Mouse (Mus musculus) ES-E14 (cell line): ENCODE measurements around the gene Tshz2. TPM values are rescaled to one million over a fixed set of nuclear protein-coding genes. Genes with fewer than 3 reads are reported as not detected.

Source experiments
- DNase-seq: peaks from one replicate; pipeline ENCODE4 v3.0.0-alpha.2; 2013; ENCODE audit warnings: low read depth, low spot score
- H3K27ac ChIP-seq: 2 replicates; pipeline ENCODE4 v1.5.1; 2012; ENCODE audit warnings: low read depth, mild to moderate bottlenecking, low read length, moderate library complexity, mixed read lengths; ENCODE audit not compliant: poor library complexity, insufficient read depth, severe bottlenecking
- H3K36me3 ChIP-seq: 2 replicates; pipeline ENCODE4 v1.6.1; 2012; ENCODE audit warnings: mild to moderate bottlenecking, low read length, moderate library complexity, mixed read lengths; ENCODE audit not compliant: control insufficient read depth, poor library complexity, insufficient read depth, severe bottlenecking
- H3K4me1 ChIP-seq, 2 experiments: fragments of 150-350 bp in 1 of 2; sonication (generic) in 1 of 2; 2 replicates each; pipeline ENCODE4 v1.6.1; 2012; ENCODE audit warnings: low read length in 2 of 2, mild to moderate bottlenecking in 1 of 2, mixed read lengths in 1 of 2; ENCODE audit not compliant: control insufficient read depth in 2 of 2, insufficient read depth in 2 of 2, poor library complexity in 1 of 2
- H3K4me3 ChIP-seq, 2 experiments: fragments of 150-350 bp in 1 of 2; sonication (generic) in 1 of 2; 2 replicates each; pipeline ENCODE4 v1.5.1; 2012; ENCODE audit warnings: low read length in 2 of 2, low read depth in 1 of 2, mild to moderate bottlenecking in 1 of 2, mixed read lengths in 1 of 2; ENCODE audit not compliant: insufficient read depth in 1 of 2, poor library complexity in 1 of 2, severe bottlenecking in 1 of 2
- H3K9ac ChIP-seq: 2 replicates; pipeline ENCODE4 v1.6.1; 2012; ENCODE audit warnings: low read depth, mild to moderate bottlenecking, low read length, mixed read lengths; ENCODE audit not compliant: poor library complexity, insufficient read depth, severe bottlenecking
- H3K9me3 ChIP-seq: fragments of 150-350 bp; sonication (generic); 2 replicates; pipeline ENCODE4 v1.6.1; 2012; ENCODE audit warnings: low read depth, mild to moderate bottlenecking, low read length; ENCODE audit not compliant: control insufficient read depth, insufficient read depth
- CHD2 ChIP-seq: IDR thresholded peaks from 2 replicates; pipeline ENCODE4 v1.6.1; 2014; ENCODE audit warnings: mild to moderate bottlenecking, low read depth, low read length, inconsistent platforms
- HCFC1 ChIP-seq: IDR thresholded peaks from 2 replicates; pipeline ENCODE4 v1.6.1; 2012; ENCODE audit warnings: low read length, inconsistent platforms, borderline replicate concordance; ENCODE audit not compliant: insufficient read depth
- MAFK ChIP-seq: IDR thresholded peaks from 2 replicates; pipeline ENCODE4 v1.6.1; 2014; ENCODE audit warnings: mild to moderate bottlenecking, low read depth, low read length, inconsistent platforms; ENCODE audit not compliant: insufficient read depth
- ZC3H11A ChIP-seq: IDR thresholded peaks from 2 replicates; pipeline ENCODE4 v1.6.1; 2012; ENCODE audit warnings: low read depth, mild to moderate bottlenecking, inconsistent platforms, low read length, borderline replicate concordance
- ZNF384 ChIP-seq: IDR thresholded peaks from 2 replicates; pipeline ENCODE4 v1.6.1; 2012; ENCODE audit warnings: low read depth, low read length, inconsistent platforms
- in situ Hi-C, 2 experiments: fragments of 600-800 bp; cut with MboI; formaldehyde crosslinking; loops; one replicate each; pipeline ENCODE4 v1.15.1; 2025; ENCODE audit warnings: low sequenced_read_pairs in 2 of 2, inconsistent platforms in 1 of 2; ENCODE audit not compliant: unreplicated experiment in 2 of 2
- total RNA-seq: library from RNA; depleted of rRNA; stranded (reverse); fragments of 300-350 nt; gene quantifications from 2 replicates; pipeline ENCODE4 v1.2.3, GENCODE M21; 2012

Gene Tshz2
- total RNA-seq, 1 experiment: 0.27 TPM

- in situ Hi-C loops: no loop called here
Measured at GRCm38 (mm10) chr2:169838521-169838920, 205.7 kb downstream of the Tshz2 start.

GRCm38 (mm10) chr2:169841442-169841841, 208.6 kb downstream of the Tshz2 start:
- no peak for TF ChIP-seq ZC3H11A
- TF ChIP-seq CHD2: no peak
- TF ChIP-seq ZNF384: no peak
- no peak for TF ChIP-seq HCFC1
- no peak for TF ChIP-seq MAFK
- Histone ChIP-seq H3K4me1 (no peaks in the 10 kb centered on the region), H3K9ac (no peak overlapping the region), H3K36me3 (no peaks in the 10 kb centered on the region), H3K9me3 (no peaks in the 10 kb centered on the region), H3K4me3 (no peak overlapping the region), H3K27ac (no peak overlapping the region)
- in situ Hi-C loops: no loop called here
- no peak for DNase-seq

More at GRCm38 (mm10) chr2:169838521-169838920, 205.7 kb downstream of the Tshz2 start:
- Histone ChIP-seq H3K9me3 (no peaks in the 10 kb centered on the region), H3K4me1 (no peaks in the 10 kb centered on the region), H3K27ac (no peak overlapping the region), H3K36me3 (no peaks in the 10 kb centered on the region), H3K4me3 (peak overlapping the region in 1 of 2 experiments; percentile 1; a peak in 1 of 4 replicates), H3K9ac (no peak overlapping the region)
- TF ChIP-seq MAFK (no peak), ZNF384 (no peak), HCFC1 (no peak), ZC3H11A (no peak), CHD2 (no peak)
- no peak for DNase-seq

GRCm38 (mm10) chr2:169842494-169842893, 209.7 kb downstream of the Tshz2 start:
- in situ Hi-C loops: no loop called here
- no peak overlapping the region for H3K27ac ChIP-seq
- no peaks in the 10 kb centered on the region for H3K9me3 ChIP-seq
- no peak for DNase-seq
- no peak for TF ChIP-seq CHD2
- no peak for TF ChIP-seq MAFK
- TF ChIP-seq ZC3H11A: no peak
- no peak for TF ChIP-seq HCFC1
- no peaks in the 10 kb centered on the region for H3K36me3 ChIP-seq
- no peak overlapping the region for H3K4me3 ChIP-seq
- H3K9ac ChIP-seq: no peak overlapping the region
- H3K4me1 ChIP-seq: no peaks in the 10 kb centered on the region

GRCm38 (mm10) chr2:169843553-169843952, 210.7 kb downstream of the Tshz2 start:
- H3K36me3 ChIP-seq: no peaks in the 10 kb centered on the region
- DNase-seq: no peak
- H3K9ac ChIP-seq: no peak overlapping the region
- no peak overlapping the region for H3K4me3 ChIP-seq
- H3K4me1 ChIP-seq: no peaks in the 10 kb centered on the region
- in situ Hi-C loops: no loop called here
- TF ChIP-seq HCFC1 (no peak), ZC3H11A (no peak), ZNF384 (no peak), CHD2 (no peak), MAFK (no peak)
- H3K27ac ChIP-seq: no peak overlapping the region
- H3K9me3 ChIP-seq: no peaks in the 10 kb centered on the region

- no peak for TF ChIP-seq CHD2
- peak; percentile 58; the same call in 1 of the 2 replicates for TF ChIP-seq ZC3H11A
- no peak for TF ChIP-seq ZNF384
- no peak for TF ChIP-seq MAFK
- no peak for TF ChIP-seq HCFC1
- Histone ChIP-seq H3K9ac (no peak overlapping the region), H3K36me3 (no peaks in the 10 kb centered on the region), H3K9me3 (no peaks in the 10 kb centered on the region), H3K4me1 (no peaks in the 10 kb centered on the region), H3K4me3 (no peak overlapping the region), H3K27ac (no peak overlapping the region)
- in situ Hi-C loops: no loop called here
- DNase-seq: no peak
Measured at GRCm38 (mm10) chr2:169849077-169849476, 216.3 kb downstream of the Tshz2 start.
